Mouse (Mus musculus): ENCODE measurements around the gene Ndufa13.

Ndufa13 gene

GRCm38 (mm10) chr8:69877992-69878391 lies 24.4 kb downstream of the Ndufa13 start:
- no peak for DNase-seq

GRCm38 (mm10) chr8:69877396-69877795 lies 25.0 kb downstream of the Ndufa13 start:
- no peak for DNase-seq

GRCm38 (mm10) chr8:69876967-69877366 lies 25.4 kb downstream of the Ndufa13 start:
- no peak for DNase-seq

GRCm38 (mm10) chr8:69876097-69876496 lies 26.3 kb downstream of the Ndufa13 start:
- DNase-seq = no peak

GRCm38 (mm10) chr8:69874654-69875053 lies 27.7 kb downstream of the Ndufa13 start:
- no peak for DNase-seq

GRCm38 (mm10) chr8:69874155-69874554 lies 28.2 kb downstream of the Ndufa13 start:
- peak; percentile 80 for DNase-seq

- DNase-seq = no peak
Observed at GRCm38 (mm10) chr8:69870907-69871306, 31.5 kb downstream of the Ndufa13 start.

GRCm38 (mm10) chr8:69870003-69870765 lies 32.2 kb downstream of the Ndufa13 start:
- no peak for DNase-seq

- DNase-seq = peak; percentile 43
Observed at GRCm38 (mm10) chr8:69867696-69868326, 34.5 kb downstream of the Ndufa13 start.

- DNase-seq = no peak
Observed at GRCm38 (mm10) chr8:69864180-69864579, 38.2 kb downstream of the Ndufa13 start.

GRCm38 (mm10) chr8:69863387-69864020 lies 38.9 kb downstream of the Ndufa13 start:
- DNase-seq = no peak

GRCm38 (mm10) chr8:69861251-69861650 lies 41.1 kb downstream of the Ndufa13 start:
- no peak for DNase-seq

GRCm38 (mm10) chr8:69860807-69861206 lies 41.6 kb downstream of the Ndufa13 start:
- no peak for DNase-seq

GRCm38 (mm10) chr8:69853869-69854268 lies 48.5 kb downstream of the Ndufa13 start:
- no peak for DNase-seq

GRCm38 (mm10) chr8:69850926-69851506 lies 51.3 kb downstream of the Ndufa13 start:
- no peak for DNase-seq

GRCm38 (mm10) chr8:69849899-69850298 lies 52.5 kb downstream of the Ndufa13 start:
- no peak for DNase-seq

- peak; percentile 64 for DNase-seq
Observed at GRCm38 (mm10) chr8:69848951-69849350, 53.4 kb downstream of the Ndufa13 start.

GRCm38 (mm10) chr8:69847167-69848065 lies 54.9 kb downstream of the Ndufa13 start:
- DNase-seq = no peak
